Mouse (Mus musculus) CH12.LX (cell line): ENCODE results near the gene Gm42742.

Experiments
- CHD2 ChIP-seq: IDR thresholded peaks from 2 replicates; pipeline ENCODE4 v1.6.1; 2011; ENCODE audit warnings: low read length, improper control_type of control experiment
- CTCF ChIP-seq, 2 experiments: IDR thresholded peaks in 1 of 2; conservative IDR thresholded peaks in 1 of 2; 2 replicates each; pipeline ENCODE4 v1.5.1; 2011 to 2012; ENCODE audit warnings: low read depth in 2 of 2, low read length in 2 of 2, improper control_type of control experiment in 1 of 2, inconsistent platforms in 1 of 2, mild to moderate bottlenecking in 1 of 2, moderate library complexity in 1 of 2
- ELF1 ChIP-seq: IDR thresholded peaks from 2 replicates; pipeline ENCODE4 v1.6.1; 2014; ENCODE audit warnings: low read depth, mild to moderate bottlenecking, inconsistent platforms, low read length, improper control_type of control experiment
- EP300 ChIP-seq: IDR thresholded peaks from 2 replicates; pipeline ENCODE4 v1.6.1; 2011; ENCODE audit warnings: low read length, improper control_type of control experiment
- JUN ChIP-seq: IDR thresholded peaks from 2 replicates; pipeline ENCODE4 v1.6.1; 2011; ENCODE audit warnings: low read depth, mild to moderate bottlenecking, low read length, improper control_type of control experiment, moderate library complexity; ENCODE audit not compliant: insufficient read depth
- MAX ChIP-seq: IDR thresholded peaks from 2 replicates; pipeline ENCODE4 v1.6.1; 2011; ENCODE audit warnings: low read length, improper control_type of control experiment
- MAZ ChIP-seq: IDR thresholded peaks from 2 replicates; pipeline ENCODE4 v1.6.1; 2012; ENCODE audit warnings: low read depth, mild to moderate bottlenecking, inconsistent platforms, low read length, improper control_type of control experiment, moderate library complexity
- MXI1 ChIP-seq: IDR thresholded peaks from 2 replicates; pipeline ENCODE4 v1.6.1; 2011; ENCODE audit warnings: mild to moderate bottlenecking, low read depth, low read length, improper control_type of control experiment
- POLR2A ChIP-seq: IDR thresholded peaks from 2 replicates; pipeline ENCODE4 v1.6.1; 2011; ENCODE audit warnings: low read depth, mild to moderate bottlenecking, improper control_type of control experiment, low read length
- POLR2AphosphoS2 ChIP-seq: IDR thresholded peaks from 2 replicates; pipeline ENCODE4 v1.6.1; 2011; ENCODE audit warnings: low read depth, low read length, improper control_type of control experiment
- RCOR1 ChIP-seq: conservative IDR thresholded peaks from 2 replicates; pipeline ENCODE4 v1.6.1; 2012; ENCODE audit warnings: low read depth, mild to moderate bottlenecking, inconsistent platforms, low read length, improper control_type of control experiment
- USF1 ChIP-seq: IDR thresholded peaks from 2 replicates; pipeline ENCODE4 v1.6.1; 2014; ENCODE audit warnings: low read depth, mild to moderate bottlenecking, inconsistent platforms, low read length, improper control_type of control experiment

- TF ChIP-seq CTCF (conservative IDR thresholded peaks at IDR 0.05 in 1 of 2, IDR thresholded peaks at IDR 0.05 in 1 of 2; ENCODE audit: low read depth in 2 of 2, low read length in 2 of 2) (no peak), POLR2AphosphoS2 (no peak), MXI1 (no peak), EP300 (no peak), USF1 (no peak), MAX (no peak), CHD2 (no peak), JUN (no peak), POLR2A (no peak), ELF1 (no peak), RCOR1 (no peak), MAZ (no peak)
Measured at GRCm38 (mm10) chr7:127020031-127020430, 866 bp downstream of the Gm42742 start.
